Mouse (Mus musculus) bone marrow macrophage, adult 2 months (primary cell): ENCODE results near the gene Mtmr2.

ENCODE experiments used
- CTCF ChIP-seq: IDR thresholded peaks from 2 replicates; pipeline ENCODE4 v1.5.1; 2012; ENCODE audit warnings: low read depth, mild to moderate bottlenecking, low read length, moderate library complexity
- POLR2A ChIP-seq: IDR thresholded peaks from 2 replicates; pipeline ENCODE4 v1.6.1; 2012; ENCODE audit warnings: mild to moderate bottlenecking, low read depth, low read length, borderline replicate concordance

DNA sequence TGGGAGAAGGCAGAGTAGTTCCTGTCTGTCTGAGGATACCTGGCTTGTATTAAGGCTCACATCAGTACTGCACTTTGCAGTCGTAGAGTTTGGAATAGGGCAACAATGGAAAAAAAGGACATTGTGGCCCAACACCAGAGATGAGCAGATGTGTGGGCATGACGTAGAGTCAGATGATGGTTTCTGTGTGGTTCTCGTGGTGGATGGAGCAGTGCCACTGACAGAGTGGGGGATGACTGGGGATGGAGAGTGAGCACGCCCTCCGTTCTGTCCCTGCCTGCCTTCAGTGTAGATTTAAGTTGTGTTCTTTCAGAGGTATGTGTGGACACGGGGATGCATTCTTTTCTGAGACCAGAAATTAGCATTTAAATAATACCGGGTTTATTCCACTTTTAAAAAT lies 18.4 kb downstream of the Mtmr2 start:
- TF ChIP-seq CTCF (no peak), POLR2A (no peak)
